In the genomic region with DNA sequence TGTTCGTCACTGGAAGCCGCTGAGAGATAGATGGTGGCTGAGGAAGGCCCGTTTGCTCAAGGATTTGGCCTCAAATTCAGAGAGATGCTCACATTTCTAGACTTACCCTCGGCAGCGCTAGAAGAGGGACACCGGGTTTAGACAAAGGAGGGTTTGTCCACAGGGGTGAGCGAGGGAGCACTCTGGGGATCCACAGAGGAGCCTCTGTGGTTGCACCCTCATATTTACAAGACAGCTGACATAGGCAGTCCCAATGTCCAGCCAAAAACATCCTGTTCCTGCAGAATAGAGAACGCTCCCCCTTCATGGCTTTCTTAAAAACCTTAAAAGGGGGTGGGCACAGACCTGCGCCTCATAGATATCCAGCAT, we compare ENCODE assay signal across 15 mouse cellular contexts. TPM values are rescaled to one million over a fixed set of nuclear protein-coding genes. Genes with fewer than 3 reads are reported as not detected.
DNase-seq lines count a peak whose midpoint lies in the region; ATAC-seq lines count a peak whose summit lies in the region.
"Had no signal": no experiment of that assay in that cellular context is flagged by ENCODE, and none has a peak within 500 bp of the region (broad histone marks: within the 10 kb centered on the region; RNA-seq: fewer than 3 reads in every experiment).

No protein-coding gene starts in this region.

- H3K27me3 ChIP-seq in kidney, embryonic 15.5 days: no peaks in the 10 kb centered on the region; the same call in 1 of the 2 replicates
- H3K27me3 ChIP-seq in embryonic facial prominence, embryonic 10.5 days (replicated peaks; ENCODE audit: low read depth, poor library complexity, severe bottlenecking): peaks cover 25% of the 10 kb centered on the region
- H3K27me3 ChIP-seq in embryonic facial prominence, embryonic 14.5 days (replicated peaks; ENCODE audit: control insufficient read depth, insufficient read depth, low read length): no peaks in the 10 kb centered on the region
- H3K27me3 ChIP-seq in midbrain, embryonic 14.5 days (ENCODE audit: control insufficient read depth, insufficient read depth, low read length): no peaks in the 10 kb centered on the region; the same call in 1 of the 2 replicates
- H3K27me3 ChIP-seq: CH12.LX; stomach, embryonic 15.5 days had no signal

- H3K4me1 ChIP-seq in kidney, embryonic 15.5 days: peaks cover 18% of the 10 kb centered on the region
- H3K4me1 ChIP-seq in embryonic facial prominence, embryonic 10.5 days: peaks cover 44% of the 10 kb centered on the region
- H3K4me1 ChIP-seq in embryonic facial prominence, embryonic 14.5 days (ENCODE audit: control insufficient read depth, insufficient read depth, low read length): peaks cover 8% of the 10 kb centered on the region; the same call in 1 of the 2 replicates
- peaks cover 14% of the 10 kb centered on the region; the same call in 1 of the 2 replicates for H3K4me1 ChIP-seq in midbrain, embryonic 14.5 days (ENCODE audit: control insufficient read depth, insufficient read depth, low read length)

- peak overlapping the region; percentile 60; the same call in 1 of the 2 replicates for H3K27ac ChIP-seq in kidney, embryonic 15.5 days
- peak overlapping the region; percentile 22 for H3K27ac ChIP-seq in embryonic facial prominence, embryonic 10.5 days (replicated peaks)
- H3K27ac ChIP-seq in embryonic facial prominence, embryonic 14.5 days (replicated peaks; ENCODE audit: low read depth, low read length): no peak overlapping the region
- H3K27ac ChIP-seq in midbrain, embryonic 14.5 days (replicated peaks; ENCODE audit: low read depth, low read length): peak overlapping the region; percentile 77
- H3K27ac ChIP-seq: stomach, embryonic 15.5 days had no signal

- no peak overlapping the region for H3K9ac ChIP-seq in kidney, embryonic 15.5 days
- H3K9ac ChIP-seq in embryonic facial prominence, embryonic 14.5 days (ENCODE audit: low read depth, low read length): peak overlapping the region; percentile 20; the same call in 1 of the 2 replicates
- H3K9ac ChIP-seq in midbrain, embryonic 14.5 days (replicated peaks; ENCODE audit: low read length): no peak overlapping the region
- H3K9ac ChIP-seq: stomach, embryonic 15.5 days had no signal

- H3K4me3 ChIP-seq in kidney, embryonic 15.5 days (replicated peaks): no peak overlapping the region
- no peak overlapping the region for H3K4me3 ChIP-seq in embryonic facial prominence, embryonic 10.5 days
- H3K4me3 ChIP-seq in embryonic facial prominence, embryonic 14.5 days (ENCODE audit: low read depth, low read length): no peak overlapping the region
- H3K4me3 ChIP-seq in midbrain, embryonic 14.5 days (replicated peaks; ENCODE audit: low read depth, low read length): no peak overlapping the region
- H3K4me3 ChIP-seq: stomach, embryonic 15.5 days had no signal

- H3K36me3 ChIP-seq in kidney, embryonic 15.5 days: no peaks in the 10 kb centered on the region
- H3K36me3 ChIP-seq in embryonic facial prominence, embryonic 10.5 days (replicated peaks): no peaks in the 10 kb centered on the region
- no peaks in the 10 kb centered on the region for H3K36me3 ChIP-seq in embryonic facial prominence, embryonic 14.5 days (ENCODE audit: control insufficient read depth, insufficient read depth, low read length)
- no peaks in the 10 kb centered on the region for H3K36me3 ChIP-seq in midbrain, embryonic 14.5 days (ENCODE audit: control insufficient read depth, insufficient read depth, low read length)
- H3K36me3 ChIP-seq: stomach, embryonic 15.5 days had no signal

- no peak for ATAC-seq in kidney, embryonic 15.5 days (replicated peaks; ENCODE audit: low FRiP score)
- ATAC-seq in embryonic facial prominence, embryonic 14.5 days (ENCODE audit: low read depth): no peak
- no peak for ATAC-seq in midbrain, embryonic 14.5 days (ENCODE audit: low FRiP score, low TSS enrichment)
- ATAC-seq: forebrain, embryonic 16.5 days had no signal

- DNase-seq in kidney, postnatal 14 days: no peak
- no peak for DNase-seq in embryonic facial prominence, embryonic 10.5 days (ENCODE audit: low spot score)
- no peak for DNase-seq in embryonic facial prominence, embryonic 14.5 days (ENCODE audit: low spot score)
- DNase-seq in midbrain, embryonic 14.5 days: no peak
- DNase-seq in kidney, postnatal 25 days: no peak
- no peak for DNase-seq in gastrocnemius, postnatal 4 days (ENCODE audit: low spot score in 2 of 2)
- DNase-seq: cerebellum, adult 8-10 months; heart, postnatal 10 days; kidney, adult 8-10 months; left cerebral cortex, postnatal 4 days; lung, adult 18-20 months had no signal

- no peaks in the 10 kb centered on the region for H3K9me3 ChIP-seq in kidney, embryonic 15.5 days (replicated peaks)
- no peaks in the 10 kb centered on the region for H3K9me3 ChIP-seq in embryonic facial prominence, embryonic 10.5 days
- H3K9me3 ChIP-seq in embryonic facial prominence, embryonic 14.5 days (ENCODE audit: control insufficient read depth, low read length): no peaks in the 10 kb centered on the region
- no peaks in the 10 kb centered on the region for H3K9me3 ChIP-seq in midbrain, embryonic 14.5 days (ENCODE audit: control insufficient read depth, low read length)
- H3K9me3 ChIP-seq: stomach, embryonic 15.5 days had no signal

- H3K4me2 ChIP-seq in kidney, embryonic 15.5 days: no peak overlapping the region
- H3K4me2 ChIP-seq in embryonic facial prominence, embryonic 14.5 days (ENCODE audit: low read depth, low read length): no peak overlapping the region
- no peak overlapping the region for H3K4me2 ChIP-seq in midbrain, embryonic 14.5 days (ENCODE audit: low read length)
- H3K4me2 ChIP-seq: stomach, embryonic 15.5 days had no signal

- WGBS in kidney, embryonic 15.5 days: 77% methylated on average over 9 of the region's 9 CpGs
- 50% methylated on average over 9 of the region's 9 CpGs for WGBS in embryonic facial prominence, embryonic 10.5 days
- WGBS in embryonic facial prominence, embryonic 14.5 days: 60% methylated on average over 9 of the region's 9 CpGs
- WGBS in midbrain, embryonic 14.5 days: 66% methylated on average over 9 of the region's 9 CpGs

RNA-seq across cellular contexts. Expression of a gene that starts 16.6 kb away (rescaled TPM):
- 19.1 and 19.5 TPM in 2 replicates for polyA plus RNA-seq in kidney, embryonic 15.5 days (2015; fragmentation: Nextera tagmentation; extraction: Ambion mirVana)
- 12.7 and 14.4 TPM in 2 replicates for polyA plus RNA-seq in embryonic facial prominence, embryonic 10.5 days (2016; fragmentation: Nextera tagmentation; extraction: Ambion mirVana)
- 13.8 and 16.6 TPM in 2 replicates for polyA plus RNA-seq in embryonic facial prominence, embryonic 14.5 days (2014; fragmentation: Nextera tagmentation; extraction: Ambion mirVana)
- polyA plus RNA-seq in midbrain, embryonic 14.5 days (2014; fragmentation: Nextera tagmentation; extraction: Ambion mirVana): 4.2 TPM in 2 replicates
- total RNA-seq in gastrocnemius, postnatal 4 days (2021): 10 to 100 TPM; 37.2 to 38.3 TPM

RNA-seq across cellular contexts. Expression of a gene that starts 50.4 kb away (rescaled TPM):
- 0.73 and 0.85 TPM in 2 replicates for polyA plus RNA-seq in kidney, embryonic 15.5 days (2015; fragmentation: Nextera tagmentation; extraction: Ambion mirVana)
- polyA plus RNA-seq in embryonic facial prominence, embryonic 10.5 days (2016; fragmentation: Nextera tagmentation; extraction: Ambion mirVana): 1.2 and 3.6 TPM in 2 replicates
- polyA plus RNA-seq in embryonic facial prominence, embryonic 14.5 days (2014; fragmentation: Nextera tagmentation; extraction: Ambion mirVana): 1.6 and 5.9 TPM in 2 replicates
- 7.9 and 10.3 TPM in 2 replicates for polyA plus RNA-seq in midbrain, embryonic 14.5 days (2014; fragmentation: Nextera tagmentation; extraction: Ambion mirVana)
- 1 to 10 TPM; 1.9 to 2.2 TPM for total RNA-seq in gastrocnemius, postnatal 4 days (2021)
